Comparison of ENCODE assay signal across 8 mouse cellular contexts in the genomic region with DNA sequence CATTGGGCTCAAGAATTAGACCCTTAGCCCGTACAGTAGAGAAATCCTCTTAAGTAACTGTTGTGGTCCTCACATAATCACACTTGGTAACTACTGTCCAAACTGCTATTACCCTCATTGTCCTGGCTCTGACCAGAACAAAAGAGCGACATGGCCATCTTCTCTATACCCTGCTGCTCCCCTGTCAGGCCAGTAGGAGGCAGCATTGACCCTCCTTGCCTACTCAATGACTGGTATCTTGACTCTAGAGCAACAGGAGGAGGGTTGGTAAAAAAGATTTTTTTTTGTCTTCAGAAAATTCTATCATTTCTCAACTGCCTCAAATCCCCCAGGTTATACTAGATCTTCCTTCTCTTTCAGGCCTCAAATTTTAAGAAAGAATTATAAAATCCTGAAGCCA.
DNase-seq lines count a peak whose midpoint lies in the region; TF ChIP-seq lines count a peak whose summit lies in the region.
"Had no signal": no experiment of that assay in that cellular context is flagged by ENCODE, and none has a peak within 500 bp of the region (broad histone marks: within the 10 kb centered on the region; RNA-seq: fewer than 3 reads in every experiment).

No protein-coding gene starts in this region.

- H3K27ac ChIP-seq in left cerebral cortex, adult 2 months, result no peak overlapping the region
- no peak overlapping the region for H3K27ac ChIP-seq in ES-E14 (ENCODE audit: insufficient read depth, low read depth, low read length, poor library complexity, severe bottlenecking)
- peak overlapping the region; percentile 40; the same call in 1 of the 2 replicates for H3K27ac ChIP-seq in embryonic facial prominence, embryonic 10.5 days (replicated peaks)
- H3K27ac ChIP-seq: heart, embryonic 13.5 days had no signal

- H3K9me3 ChIP-seq in ES-E14 (ENCODE audit: control insufficient read depth, insufficient read depth, low read depth, low read length), result no peaks in the 10 kb centered on the region
- H3K9me3 ChIP-seq in embryonic facial prominence, embryonic 10.5 days, result no peaks in the 10 kb centered on the region
- H3K9me3 ChIP-seq: heart, embryonic 13.5 days had no signal

- no peak for DNase-seq in left cerebral cortex, adult 2 months (ENCODE audit: extremely low spot score in 1 of 2, low spot score in 2 of 2)
- no peak for DNase-seq in left cerebral cortex, postnatal 36 days (ENCODE audit: low spot score in 2 of 2)
- no peak for DNase-seq in ES-E14 (ENCODE audit: low read depth, low spot score)
- DNase-seq in adrenal gland, postnatal 36 days, result peak; percentile 37 to 46
- peak; percentile 50 for DNase-seq in embryonic facial prominence, embryonic 10.5 days (ENCODE audit: low spot score)
- DNase-seq in lung, postnatal 10 days, result peak; percentile 55
- DNase-seq in right cerebral cortex, postnatal 14 days, result no peak

- no peak overlapping the region for H3K4me3 ChIP-seq in left cerebral cortex, adult 2 months
- no peak overlapping the region for H3K4me3 ChIP-seq in ES-E14 (ENCODE audit: insufficient read depth in 1 of 2, low read depth in 1 of 2, low read length in 2 of 2, poor library complexity in 1 of 2, severe bottlenecking in 1 of 2)
- H3K4me3 ChIP-seq in embryonic facial prominence, embryonic 10.5 days, result no peak overlapping the region
- H3K4me3 ChIP-seq: heart, embryonic 13.5 days had no signal

- TF ChIP-seq CTCF in left cerebral cortex, adult 2 months (IDR thresholded peaks at IDR 0.05), result peak; percentile 67

- H3K4me1 ChIP-seq in ES-E14 (ENCODE audit: control insufficient read depth in 2 of 2, insufficient read depth in 2 of 2, low read length in 2 of 2, poor library complexity in 1 of 2), result no peaks in the 10 kb centered on the region
- peaks cover 9% of the 10 kb centered on the region; the same call in 1 of the 2 replicates for H3K4me1 ChIP-seq in embryonic facial prominence, embryonic 10.5 days
- H3K4me1 ChIP-seq: heart, embryonic 13.5 days had no signal

- no peaks in the 10 kb centered on the region for H3K27me3 ChIP-seq in embryonic facial prominence, embryonic 10.5 days (replicated peaks; ENCODE audit: low read depth, poor library complexity, severe bottlenecking)
- H3K27me3 ChIP-seq: heart, embryonic 13.5 days had no signal

- no peak overlapping the region for H3K9ac ChIP-seq in ES-E14 (ENCODE audit: insufficient read depth, low read depth, low read length, poor library complexity, severe bottlenecking)
- H3K9ac ChIP-seq: heart, embryonic 13.5 days had no signal

- no peaks in the 10 kb centered on the region for H3K36me3 ChIP-seq in ES-E14 (ENCODE audit: control insufficient read depth, insufficient read depth, low read length, poor library complexity, severe bottlenecking)
- no peaks in the 10 kb centered on the region for H3K36me3 ChIP-seq in embryonic facial prominence, embryonic 10.5 days (replicated peaks)
- H3K36me3 ChIP-seq: heart, embryonic 13.5 days had no signal

- intact Hi-C loops in left cerebral cortex, adult 2 months (cut with DNase I), result loop anchor here (2.0 kb wide), 1 partner anchor 345 kb away; no protein-coding TSS in a partner anchor
- intact Hi-C loops in left cerebral cortex, postnatal 36 days (cut with DNase I), result loop anchor here (5.0 kb wide), 2 partner anchors 250 to 340 kb away; no protein-coding TSS in a partner anchor

- in situ Hi-C loops in ES-E14 (cut with MboI; ENCODE audit: low sequenced_read_pairs in 2 of 2, unreplicated experiment in 2 of 2), result no loop called here

- WGBS in embryonic facial prominence, embryonic 10.5 days, result 51% methylated on average over 2 of the region's 2 CpGs

TF ChIP-seq in ES-E14, 5 proteins besides CTCF, POLR2A, EP300 and RAD21:
- TF ChIP-seq ZC3H11A (IDR thresholded peaks at IDR 0.05; ENCODE audit: borderline replicate concordance, low read depth, low read length) (peak; percentile 82), HCFC1 (IDR thresholded peaks at IDR 0.05; ENCODE audit: borderline replicate concordance, insufficient read depth, low read length) (no peak), ZNF384 (IDR thresholded peaks at IDR 0.05; ENCODE audit: low read depth, low read length) (no peak), MAFK (IDR thresholded peaks at IDR 0.05; ENCODE audit: insufficient read depth, low read depth, low read length) (no peak), CHD2 (IDR thresholded peaks at IDR 0.05; ENCODE audit: low read depth, low read length) (no peak)

Comparison
In these comparisons a context has a peak if more than half of its experiments do, and no peak if none do; other contexts are left out.
1. DNase-seq: peak in adrenal gland, postnatal 36 days (2 of 2), embryonic facial prominence, embryonic 10.5 days (single experiment) and lung, postnatal 10 days (single experiment); none in left cerebral cortex, adult 2 months (0 of 2), left cerebral cortex, postnatal 36 days (0 of 2), ES-E14 (single experiment) and right cerebral cortex, postnatal 14 days (single experiment).